Mouse (Mus musculus): ENCODE measurements around the gene Cers2.

DNA sequence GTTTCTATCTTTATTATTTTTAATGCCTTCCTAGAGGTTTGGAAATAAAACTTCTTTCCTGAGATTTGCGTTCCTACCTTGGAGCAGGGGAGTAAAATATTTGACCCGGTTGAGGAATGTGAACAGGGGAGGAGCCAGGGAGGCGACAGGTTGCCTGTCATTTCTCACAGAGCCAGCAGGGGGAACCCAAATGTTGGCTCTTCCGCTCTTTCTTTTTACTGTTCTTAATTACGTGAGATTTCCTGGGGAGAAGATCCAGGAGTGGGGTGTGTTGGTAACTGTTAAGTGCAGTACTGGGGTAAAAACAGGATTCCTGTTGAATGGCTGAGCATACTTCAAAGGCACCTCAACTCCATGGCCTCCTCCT, 18.5 kb upstream of the Cers2 start:
- no peak for TF ChIP-seq POLR2A (IDR thresholded peaks at IDR 0.05; ENCODE audit: extremely low read depth, insufficient read depth, low read length)
- TF ChIP-seq CTCF (IDR thresholded peaks at IDR 0.05; ENCODE audit: extremely low read depth, insufficient read depth, low read length) = peak; percentile 63
